Mouse (Mus musculus) cerebellum, adult 2 months (tissue): ENCODE results near the gene Rpl36. TPM values are rescaled to one million over a fixed set of nuclear protein-coding genes. Genes with fewer than 3 reads are reported as not detected.
"Not testable (repeated sequence)": the region's sequence is repeated elsewhere in the genome, so short reads cannot be mapped to it uniquely, and the experiment has no call there.

ENCODE experiments used
- DNase-seq, 2 experiments: peaks; one replicate each; pipeline ENCODE4 v3.0.0; 2021
- H3K27ac ChIP-seq: fragments of 200-500 bp; 2 replicates; pipeline ENCODE4 v1.5.1; 2012; ENCODE audit warnings: low read length, control low read depth, inconsistent platforms; ENCODE audit not compliant: insufficient read depth
- H3K27me3 ChIP-seq: fragments of 200-500 bp; 2 replicates; pipeline ENCODE4 v1.6.1; 2012; ENCODE audit warnings: inconsistent platforms, mild to moderate bottlenecking, low read length, moderate library complexity; ENCODE audit not compliant: control insufficient read depth, insufficient read depth
- H3K4me1 ChIP-seq: fragments of 200-500 bp; 2 replicates; pipeline ENCODE4 v1.6.1; 2011; ENCODE audit warnings: low read length; ENCODE audit not compliant: control insufficient read depth, insufficient read depth
- H3K4me3 ChIP-seq: fragments of 200-500 bp; replicated peaks from 2 replicates; pipeline ENCODE3; 2011; ENCODE audit warnings: mild to moderate bottlenecking, low read depth, low read length, control low read depth; ENCODE audit not compliant: insufficient read depth
- CTCF ChIP-seq: fragments of 200-500 bp; IDR thresholded peaks from 2 replicates; pipeline ENCODE4 v1.5.1; 2011; ENCODE audit warnings: low read depth, mild to moderate bottlenecking, control low read depth, low read length, moderate library complexity, borderline replicate concordance; ENCODE audit not compliant: insufficient read depth
- POLR2A ChIP-seq: fragments of 200-500 bp; IDR thresholded peaks from 2 replicates; pipeline ENCODE4 v1.6.1; 2011; ENCODE audit warnings: low read length, control low read depth, borderline replicate concordance; ENCODE audit not compliant: insufficient read depth
- WGBS: fragments of 180-500 bp; shearing (Covaris S2); methylation state at CpG from one replicate; pipeline ENCODE4 v1.1.7; 2018; 5-methylcytosine and 5-hydroxymethylcytosine counted together
- polyA plus RNA-seq: library from polyadenylated mRNA; depleted of rRNA; stranded (reverse); fragments of >200 nt; gene quantifications from 2 replicates; pipeline ENCODE4 v1.2.3, GENCODE M21; 2012

The Rpl36 gene
- polyA plus RNA-seq, 1 experiment, result 1,004 TPM

DNA sequence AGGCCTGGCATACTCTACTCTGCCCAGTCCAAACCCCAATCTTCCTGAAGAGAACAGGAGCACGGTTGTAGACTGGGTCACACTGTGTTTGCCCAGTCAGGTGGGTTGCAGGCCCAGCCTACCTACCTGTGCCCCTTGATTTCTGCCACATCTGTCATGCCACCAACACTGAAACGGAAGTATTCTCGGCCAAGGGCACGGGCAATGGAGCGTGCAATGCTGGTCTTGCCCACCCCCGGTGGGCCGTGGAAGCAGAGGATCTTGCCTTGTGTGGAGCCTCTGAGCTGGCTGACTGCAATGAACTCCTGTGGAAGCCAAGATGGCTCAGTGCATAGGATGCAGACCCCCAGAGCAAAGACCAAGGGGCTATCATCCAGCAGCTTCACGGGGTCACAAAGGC is 4.4 kb downstream of the Rpl36 start:
- TF ChIP-seq POLR2A (no peak), CTCF (no peak)
- peaks cover 13% of the 10 kb centered on the region for H3K4me1 ChIP-seq
- H3K27me3 ChIP-seq, result no peaks in the 10 kb centered on the region
- H3K27ac ChIP-seq, result no peak overlapping the region
- WGBS, result 65% methylated on average over 8 of the region's 8 CpGs
- peak in 1 of 2 experiments; percentile 15 for DNase-seq
- no peak overlapping the region for H3K4me3 ChIP-seq

- Histone ChIP-seq H3K4me1 (no peaks in the 10 kb centered on the region), H3K4me3 (no peak overlapping the region), H3K27me3 (no peaks in the 10 kb centered on the region), H3K27ac (no peak overlapping the region)
- DNase-seq, result no peak
- TF ChIP-seq CTCF (no peak), POLR2A (no peak)
- WGBS, result 82% methylated on average over 3 of the region's 3 CpGs
Observed at GRCm38 (mm10) chr17:56625495-56625894, 12.3 kb downstream of the Rpl36 start.

DNA sequence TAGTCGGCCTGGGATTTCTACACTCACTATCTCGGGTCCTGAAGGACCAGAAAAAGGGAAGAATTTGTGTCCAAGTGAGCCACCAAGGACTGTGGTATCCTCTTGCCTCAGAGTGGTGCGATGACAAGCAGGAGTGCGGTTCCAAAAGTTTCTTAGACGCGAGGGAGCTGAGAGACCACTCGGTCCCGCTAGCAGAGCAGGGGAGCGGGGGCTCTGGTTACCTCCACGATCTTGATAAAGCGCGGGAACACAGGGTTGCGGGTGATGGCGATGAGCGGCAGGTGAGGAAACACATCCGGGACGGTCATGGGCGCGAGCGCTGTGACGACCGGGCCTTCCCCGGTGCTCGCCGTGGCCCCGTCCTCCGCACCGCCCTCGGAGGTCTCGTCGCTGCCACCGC is 13.0 kb downstream of the Rpl36 start:
- DNase-seq, result no peak
- H3K27me3 ChIP-seq, result no peaks in the 10 kb centered on the region
- H3K27ac ChIP-seq, result no peak overlapping the region
- H3K4me1 ChIP-seq, result no peaks in the 10 kb centered on the region
- TF ChIP-seq POLR2A, result no peak
- TF ChIP-seq CTCF, result no peak
- peak overlapping the region; percentile 65 for H3K4me3 ChIP-seq
- under 1% methylated on average over 26 of the region's 32 CpGs for WGBS

- Histone ChIP-seq H3K27me3 (no peaks in the 10 kb centered on the region), H3K4me3 (peak within 1 kb of the TSS; percentile 65), H3K4me1 (no peaks in the 10 kb centered on the region), H3K27ac (no peak within 1 kb of the TSS)
- peak; percentile 97 to 98 for DNase-seq
- WGBS, result under 1% methylated on average over 51 of the region's 51 CpGs
- TF ChIP-seq CTCF (no peak), POLR2A (peak; percentile 96)
Observed at GRCm38 (mm10) chr17:56626754-56627470, 13.7 kb downstream of the Rpl36 start, which contains the start of gene Lonp1. Gene Lonp1 (minus strand): TSS chr17:56626887.

GRCm38 (mm10) chr17:56627530-56628277 is 14.5 kb downstream of the Rpl36 start, which contains the start of gene Catsperd:
Gene Catsperd (plus strand): TSS chr17:56628143.
- no peaks in the 10 kb centered on the region for H3K27me3 ChIP-seq
- H3K27ac ChIP-seq, result no peak within 1 kb of the TSS
- H3K4me1 ChIP-seq, result no peaks in the 10 kb centered on the region
- peak within 1 kb of the TSS; percentile 65 for H3K4me3 ChIP-seq
- WGBS, result 7% methylated on average over 26 of the region's 26 CpGs
- TF ChIP-seq POLR2A, result no peak
- no peak for TF ChIP-seq CTCF
- peak; percentile 51 to 65 for DNase-seq

DNA sequence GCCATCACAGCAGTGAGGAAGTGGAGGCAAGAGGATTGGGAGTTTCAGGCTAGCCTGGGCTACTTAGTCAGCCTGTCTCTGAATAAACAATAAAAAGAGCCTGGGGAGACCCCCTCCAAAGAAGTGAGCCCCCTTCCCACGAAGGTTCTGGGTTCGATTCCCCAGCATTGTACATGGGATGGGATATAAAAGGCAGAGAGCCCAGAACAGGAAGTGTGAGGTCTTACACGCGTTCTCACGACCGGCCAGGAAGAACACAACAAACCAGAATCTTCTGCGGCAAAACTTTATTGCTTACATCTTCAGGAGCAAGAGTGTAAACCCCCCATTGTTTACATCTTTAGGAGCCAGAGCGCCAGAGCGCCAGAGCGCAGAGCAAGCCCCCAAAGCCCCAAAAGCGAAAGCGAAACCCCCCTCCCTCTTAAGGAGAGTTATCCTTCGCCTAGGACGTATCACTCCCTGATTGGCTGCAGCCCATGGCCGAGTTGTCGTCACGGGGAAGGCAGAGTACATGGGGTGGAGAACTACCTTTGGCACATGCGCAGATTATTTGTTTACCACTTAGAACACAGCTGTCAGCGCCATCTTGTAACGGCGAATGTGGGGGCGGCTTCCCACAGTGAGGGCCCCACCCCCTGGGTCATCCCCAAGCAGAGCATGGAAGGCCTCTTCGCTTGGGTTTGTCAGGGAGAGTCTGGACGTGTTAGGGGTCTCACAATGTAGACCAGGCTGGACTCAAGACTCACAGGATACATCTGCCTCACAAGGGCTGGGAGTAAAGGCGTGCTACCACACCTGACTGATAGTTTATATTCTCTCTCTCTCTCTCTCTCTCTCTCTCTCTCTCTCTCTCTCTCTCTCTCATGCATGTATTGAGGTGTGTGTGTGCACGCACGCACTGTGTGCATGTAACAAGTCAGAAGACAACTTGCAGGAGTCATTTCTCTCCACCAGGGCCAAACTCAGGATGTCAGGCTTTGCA is 16.9 kb downstream of the Rpl36 start:
- DNase-seq, H3K4me3 ChIP-seq, H3K27me3 ChIP-seq, H3K27ac ChIP-seq, H3K4me1 ChIP-seq: not testable (repeated sequence)
- WGBS, result 78% methylated on average over 27 of the region's 27 CpGs

- DNase-seq, result no peak
- whole genome bisulfite sequencing, result 44% methylated on average over 4 of the region's 4 CpGs
- H3K27me3 ChIP-seq, result no peaks in the 10 kb centered on the region; the same call in 1 of the 2 replicates
- no peak overlapping the region for H3K4me3 ChIP-seq
- TF ChIP-seq CTCF, result no peak
- no peak for TF ChIP-seq POLR2A
- H3K27ac ChIP-seq, result no peak overlapping the region
- H3K4me1 ChIP-seq, result no peaks in the 10 kb centered on the region
Observed at GRCm38 (mm10) chr17:56631807-56632206, 18.6 kb downstream of the Rpl36 start.
